Mouse (Mus musculus): ENCODE results near the gene Aff4.
"Not testable (repeated sequence)": the region's sequence is repeated elsewhere in the genome, so short reads cannot be mapped to it uniquely, and the experiment has no call there.

DNA sequence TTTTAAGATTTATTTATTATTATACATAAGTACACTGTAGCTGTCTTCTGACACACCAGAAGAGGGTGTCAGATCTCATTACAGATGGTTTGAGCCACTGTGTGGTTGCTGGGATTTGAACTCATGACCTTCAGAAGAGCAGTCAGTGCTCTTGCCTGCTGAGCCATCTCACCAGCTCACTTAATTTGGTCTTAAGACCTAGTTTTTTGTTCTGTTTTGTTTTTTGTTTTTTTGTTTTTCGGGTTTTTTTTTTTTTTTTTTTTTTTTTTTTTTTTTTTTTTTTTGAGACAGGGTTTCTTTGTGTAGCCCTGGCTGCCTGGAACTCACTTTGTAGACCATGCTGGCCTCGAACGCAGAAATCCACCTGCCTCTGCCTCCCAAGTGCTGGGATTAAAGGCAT lies 32.1 kb upstream of the Aff4 start:
- TF ChIP-seq MAFK (IDR thresholded peaks at IDR 0.05; ENCODE audit: insufficient read depth, low read depth, low read length); ZC3H11A (IDR thresholded peaks at IDR 0.05; ENCODE audit: borderline replicate concordance, low read depth, low read length); HCFC1 (IDR thresholded peaks at IDR 0.05; ENCODE audit: borderline replicate concordance, insufficient read depth, low read length); CHD2 (IDR thresholded peaks at IDR 0.05; ENCODE audit: low read depth, low read length): not testable (repeated sequence)
- TF ChIP-seq ZNF384 (IDR thresholded peaks at IDR 0.05; ENCODE audit: low read depth, low read length) = peak; percentile 82
